Mouse (Mus musculus) limb, embryonic 12.5 days (tissue): ENCODE results near the gene 4930558K02Rik. TPM values are rescaled to one million over a fixed set of nuclear protein-coding genes. Genes with fewer than 3 reads are reported as not detected.

Experiments used
- ATAC-seq: fragments of 200-750 bp; cut with Nextera tagmentation; 2 replicates; pipeline ENCODE4 v1.8.0; 2017; ENCODE audit warnings: low read depth, moderate TSS enrichment; ENCODE audit not compliant: insufficient number of reproducible peaks, insufficient read depth, low FRiP score, low TSS enrichment
- H3K27ac ChIP-seq: fragments of 300-500 bp; sonication (generic); 2 replicates; pipeline ENCODE4 v1.5.1; 2016; ENCODE audit warnings: mild to moderate bottlenecking, moderate library complexity
- H3K27me3 ChIP-seq: fragments of 300-500 bp; sonication (generic); 2 replicates; pipeline ENCODE4 v1.6.1; 2016; ENCODE audit warnings: mild to moderate bottlenecking, moderate library complexity
- H3K36me3 ChIP-seq: fragments of 300-500 bp; sonication (generic); 2 replicates; pipeline ENCODE4 v1.6.1; 2016; ENCODE audit warnings: mild to moderate bottlenecking, moderate library complexity
- H3K4me1 ChIP-seq: fragments of 300-500 bp; sonication (generic); replicated peaks from 2 replicates; pipeline ENCODE4 v1.6.1; 2016
- H3K4me2 ChIP-seq: fragments of 300-500 bp; sonication (generic); 2 replicates; pipeline ENCODE4 v1.6.1; 2016; ENCODE audit warnings: mild to moderate bottlenecking, moderate library complexity
- H3K4me3 ChIP-seq: fragments of 300-500 bp; sonication (generic); replicated peaks from 2 replicates; pipeline ENCODE4 v1.5.1; 2016; ENCODE audit warnings: mild to moderate bottlenecking
- H3K9ac ChIP-seq: fragments of 300-500 bp; sonication (generic); replicated peaks from 2 replicates; pipeline ENCODE4 v1.6.1; 2016; ENCODE audit warnings: mild to moderate bottlenecking, moderate library complexity
- H3K9me3 ChIP-seq: fragments of 300-500 bp; sonication (generic); 2 replicates; pipeline ENCODE4 v1.6.1; 2016; ENCODE audit warnings: mild to moderate bottlenecking, moderate library complexity
- WGBS: fragments of 180-500 bp; shearing (Covaris S2); methylation state at CpG from one replicate; pipeline ENCODE4 v1.1.7; 2016; 5-methylcytosine and 5-hydroxymethylcytosine counted together
- polyA plus RNA-seq: library from polyadenylated mRNA; unstranded; fragments of >200 nt; fragmentation: Nextera tagmentation; extraction: Ambion mirVana; gene quantifications from 2 replicates; pipeline ENCODE4 v1.2.1, GENCODE M21; 2016

4930558K02Rik gene
- polyA plus RNA-seq, result not detected in 2 replicates

GRCm38 (mm10) chr1:161979536-161979935, at the start of gene 4930558K02Rik:
Gene 4930558K02Rik (minus strand): TSS chr1:161979636.
- no peaks in the 10 kb centered on the region for H3K36me3 ChIP-seq
- WGBS, result 86% methylated on average over 1 of the region's 1 CpGs
- H3K4me3 ChIP-seq, result no peak within 1 kb of the TSS
- H3K4me2 ChIP-seq, result no peak within 1 kb of the TSS
- ATAC-seq, result no peak
- no peaks in the 10 kb centered on the region for H3K27me3 ChIP-seq
- no peak within 1 kb of the TSS for H3K9ac ChIP-seq
- H3K4me1 ChIP-seq, result peaks cover 67% of the 10 kb centered on the region
- H3K9me3 ChIP-seq, result no peaks in the 10 kb centered on the region
- peak within 1 kb of the TSS; percentile 91 for H3K27ac ChIP-seq

- Histone ChIP-seq H3K27ac (peak overlapping the region; percentile 98), H3K4me3 (no peak overlapping the region), H3K4me2 (no peak overlapping the region), H3K9me3 (no peaks in the 10 kb centered on the region), H3K27me3 (no peaks in the 10 kb centered on the region), H3K4me1 (peaks cover 66% of the 10 kb centered on the region), H3K9ac (no peak overlapping the region), H3K36me3 (no peaks in the 10 kb centered on the region)
- ATAC-seq, result no peak
- 33% methylated on average over 8 of the region's 8 CpGs for WGBS
Observed at GRCm38 (mm10) chr1:162023681-162024270, 44.3 kb upstream of the 4930558K02Rik start.

- Histone ChIP-seq H3K27me3 (no peaks in the 10 kb centered on the region), H3K4me2 (no peak overlapping the region), H3K27ac (peak overlapping the region; percentile 98), H3K4me3 (no peak overlapping the region), H3K9me3 (no peaks in the 10 kb centered on the region), H3K9ac (no peak overlapping the region), H3K36me3 (no peaks in the 10 kb centered on the region), H3K4me1 (peaks cover 82% of the 10 kb centered on the region)
- no peak for ATAC-seq
- WGBS, result 14% methylated on average over 4 of the region's 4 CpGs
Observed at GRCm38 (mm10) chr1:162020766-162021165, 41.3 kb upstream of the 4930558K02Rik start.

GRCm38 (mm10) chr1:162020303-162020731, 40.9 kb upstream of the 4930558K02Rik start:
- H3K9me3 ChIP-seq, result no peaks in the 10 kb centered on the region
- ATAC-seq, result peak; percentile 39
- H3K4me1 ChIP-seq, result peaks cover 80% of the 10 kb centered on the region
- H3K4me3 ChIP-seq, result no peak overlapping the region
- H3K36me3 ChIP-seq, result no peaks in the 10 kb centered on the region
- H3K4me2 ChIP-seq, result no peak overlapping the region; the same call in 1 of the 2 replicates
- no peaks in the 10 kb centered on the region for H3K27me3 ChIP-seq
- WGBS, result 15% methylated on average over 7 of the region's 7 CpGs
- peak overlapping the region; percentile 98 for H3K27ac ChIP-seq
- H3K9ac ChIP-seq, result no peak overlapping the region; the same call in 1 of the 2 replicates

- no peaks in the 10 kb centered on the region for H3K36me3 ChIP-seq
- WGBS, result 39% methylated on average over 6 of the region's 6 CpGs
- peak overlapping the region; percentile 98 for H3K27ac ChIP-seq
- no peak overlapping the region for H3K4me3 ChIP-seq
- no peaks in the 10 kb centered on the region for H3K27me3 ChIP-seq
- peaks cover 89% of the 10 kb centered on the region for H3K4me1 ChIP-seq
- H3K9ac ChIP-seq, result no peak overlapping the region
- peak overlapping the region; percentile 28; the same call in 1 of the 2 replicates for H3K4me2 ChIP-seq
- no peaks in the 10 kb centered on the region for H3K9me3 ChIP-seq
- no peak for ATAC-seq
Observed at GRCm38 (mm10) chr1:162018601-162018977, 39.2 kb upstream of the 4930558K02Rik start.

- no peak overlapping the region for H3K9ac ChIP-seq
Observed at GRCm38 (mm10) chr1:162017975-162018600, 38.7 kb upstream of the 4930558K02Rik start.

GRCm38 (mm10) chr1:162016982-162017381, 37.5 kb upstream of the 4930558K02Rik start:
- Histone ChIP-seq H3K9ac (no peak overlapping the region), H3K36me3 (no peaks in the 10 kb centered on the region), H3K9me3 (no peaks in the 10 kb centered on the region), H3K4me2 (0 out of 2 replicates have a peak overlapping the region, but pooled peaks have one; percentile 28), H3K4me3 (no peak overlapping the region), H3K27me3 (no peaks in the 10 kb centered on the region), H3K4me1 (peaks cover 83% of the 10 kb centered on the region), H3K27ac (peak overlapping the region; percentile 98)
- peak; percentile 82 for ATAC-seq
- WGBS, result 5% methylated on average over 7 of the region's 7 CpGs

More at GRCm38 (mm10) chr1:162017975-162018600, 38.7 kb upstream of the 4930558K02Rik start:
- H3K27me3 ChIP-seq, result no peaks in the 10 kb centered on the region
- no peaks in the 10 kb centered on the region for H3K36me3 ChIP-seq
- no peak for ATAC-seq
- H3K27ac ChIP-seq, result peak overlapping the region; percentile 98
- peaks cover 88% of the 10 kb centered on the region for H3K4me1 ChIP-seq
- 14% methylated on average over 13 of the region's 13 CpGs for WGBS
- no peaks in the 10 kb centered on the region for H3K9me3 ChIP-seq
- no peak overlapping the region for H3K4me3 ChIP-seq
- peak overlapping the region; percentile 28 for H3K4me2 ChIP-seq

GRCm38 (mm10) chr1:162015247-162015862, 35.9 kb upstream of the 4930558K02Rik start:
- Histone ChIP-seq H3K27me3 (no peaks in the 10 kb centered on the region), H3K9ac (no peak overlapping the region), H3K4me3 (no peak overlapping the region), H3K27ac (peak overlapping the region; percentile 98), H3K4me2 (no peak overlapping the region), H3K4me1 (peaks cover 76% of the 10 kb centered on the region), H3K9me3 (no peaks in the 10 kb centered on the region), H3K36me3 (peaks cover 4% of the 10 kb centered on the region; the same call in 1 of the 2 replicates)
- peak; percentile 78 for ATAC-seq
- 9% methylated on average over 8 of the region's 8 CpGs for WGBS

- Histone ChIP-seq H3K9me3 (no peaks in the 10 kb centered on the region), H3K27ac (peak overlapping the region; percentile 98), H3K4me1 (peaks cover 76% of the 10 kb centered on the region), H3K9ac (no peak overlapping the region), H3K4me3 (no peak overlapping the region), H3K27me3 (no peaks in the 10 kb centered on the region), H3K36me3 (peaks cover 4% of the 10 kb centered on the region; the same call in 1 of the 2 replicates), H3K4me2 (no peak overlapping the region)
- WGBS, result 74% methylated on average over 4 of the region's 4 CpGs
- ATAC-seq, result no peak
Observed at GRCm38 (mm10) chr1:162013561-162013960, 34.1 kb upstream of the 4930558K02Rik start.

- no peaks in the 10 kb centered on the region for H3K27me3 ChIP-seq
- H3K4me1 ChIP-seq, result peaks cover 81% of the 10 kb centered on the region
- no peak for ATAC-seq
- 0 out of 2 replicates have a peak overlapping the region, but pooled peaks have one; percentile 27 for H3K9ac ChIP-seq
- no peak overlapping the region for H3K4me2 ChIP-seq
- H3K27ac ChIP-seq, result peak overlapping the region; percentile 82
- WGBS, result 79% methylated on average over 16 of the region's 16 CpGs
- H3K36me3 ChIP-seq, result peaks cover 4% of the 10 kb centered on the region; the same call in 1 of the 2 replicates
- no peaks in the 10 kb centered on the region for H3K9me3 ChIP-seq
- H3K4me3 ChIP-seq, result no peak overlapping the region
Observed at GRCm38 (mm10) chr1:162011523-162012245, 32.2 kb upstream of the 4930558K02Rik start.
